Mouse (Mus musculus) cortical plate, adult 2 months (tissue): ENCODE measurements around the gene Gm9945.

Source experiments
- CTCF ChIP-seq: fragments of 200-500 bp; IDR thresholded peaks from 2 replicates; pipeline ENCODE4 v1.5.1; 2011; ENCODE audit warnings: mild to moderate bottlenecking, control low read depth, low read length; ENCODE audit not compliant: insufficient read depth; ENCODE audit errors: extremely low read depth
- POLR2A ChIP-seq: fragments of 200-500 bp; IDR thresholded peaks from 2 replicates; pipeline ENCODE4 v1.6.1; 2011; ENCODE audit warnings: mild to moderate bottlenecking, low read length, control low read depth; ENCODE audit not compliant: insufficient read depth; ENCODE audit errors: extremely low read depth

GRCm38 (mm10) chr11:53491954-53492401 is 12.0 kb downstream of the Gm9945 start:
- TF ChIP-seq CTCF = no peak
- no peak for TF ChIP-seq POLR2A
